Mouse (Mus musculus) cerebellum, adult 9-10 months (tissue): ENCODE measurements around the gene Myo5a.

Experiments used
- DNase-seq: peaks from one replicate; pipeline ENCODE4 v3.0.0; 2022

Gene Myo5a

GRCm38 (mm10) chr9:75253766-75254165 lies 183.0 kb downstream of the Myo5a start:
- no peak for DNase-seq

GRCm38 (mm10) chr9:75254196-75254955 lies 183.6 kb downstream of the Myo5a start:
- DNase-seq, result no peak

- no peak for DNase-seq
Observed at GRCm38 (mm10) chr9:75255820-75256545, 185.2 kb downstream of the Myo5a start.

GRCm38 (mm10) chr9:75258792-75259191 lies 188.0 kb downstream of the Myo5a start:
- no peak for DNase-seq

GRCm38 (mm10) chr9:75259656-75260055 lies 188.8 kb downstream of the Myo5a start:
- no peak for DNase-seq

- no peak for DNase-seq
Observed at GRCm38 (mm10) chr9:75261332-75261872, 190.6 kb downstream of the Myo5a start.

- DNase-seq, result no peak
Observed at GRCm38 (mm10) chr9:75262235-75262826, 191.5 kb downstream of the Myo5a start.

GRCm38 (mm10) chr9:75264008-75264718 lies 193.3 kb downstream of the Myo5a start:
- no peak for DNase-seq

GRCm38 (mm10) chr9:75267147-75267546 lies 196.3 kb downstream of the Myo5a start:
- no peak for DNase-seq

GRCm38 (mm10) chr9:75270382-75270781 lies 199.6 kb downstream of the Myo5a start:
- no peak for DNase-seq

- DNase-seq, result no peak
Observed at GRCm38 (mm10) chr9:75271539-75271938, 200.7 kb downstream of the Myo5a start.
